Mouse (Mus musculus) cerebral cortex, adult 2 months (tissue): ENCODE data around the gene Thnsl2.

Experiments
- WGBS: fragments of 180-500 bp; shearing (Covaris S2); methylation state at CpG from one replicate; pipeline ENCODE4 v1.1.7; 2018; 5-methylcytosine and 5-hydroxymethylcytosine counted together

Gene Thnsl2

DNA sequence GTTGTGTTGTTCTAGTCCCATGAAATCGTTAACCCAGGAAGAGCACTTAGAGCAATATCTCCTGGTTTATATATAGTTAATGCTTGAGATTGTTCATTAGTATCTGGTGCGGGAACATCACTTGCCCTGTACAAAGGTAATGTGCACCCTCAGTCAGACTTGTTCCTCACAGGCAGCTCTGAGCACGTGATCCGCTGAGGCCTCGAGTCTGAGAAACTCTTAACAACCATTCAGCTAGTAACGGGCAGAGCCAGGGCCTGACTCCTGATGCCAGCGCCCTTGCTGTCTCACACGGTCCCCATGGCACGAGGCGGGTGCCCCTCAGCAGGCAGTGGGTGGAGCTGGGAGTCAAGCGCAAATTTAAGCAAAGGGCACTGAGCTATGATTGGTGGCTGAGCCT, 10.7 kb downstream of the Thnsl2 start:
- 90% methylated on average over 11 of the region's 11 CpGs for WGBS

DNA sequence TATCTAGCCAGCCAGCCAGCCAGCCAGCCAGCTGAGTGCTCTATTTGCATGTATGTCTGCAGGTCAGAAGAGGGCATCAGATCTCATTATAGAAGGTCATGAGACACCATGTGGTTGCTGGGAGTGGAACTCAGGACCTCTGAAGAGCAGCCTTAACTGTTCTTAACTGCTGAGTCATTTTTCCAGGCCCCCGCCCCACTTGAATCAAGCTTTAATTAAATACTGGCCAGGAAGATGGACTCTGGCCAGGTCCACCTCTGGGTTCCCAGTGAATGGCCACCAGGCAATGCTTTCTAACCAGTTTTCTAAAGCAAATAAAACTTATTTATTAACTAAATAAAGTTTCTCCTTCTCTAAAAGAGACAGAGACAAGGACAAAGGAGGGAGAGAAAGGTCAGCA, 14.0 kb downstream of the Thnsl2 start:
- 69% methylated on average over 1 of the region's 1 CpGs for WGBS

DNA sequence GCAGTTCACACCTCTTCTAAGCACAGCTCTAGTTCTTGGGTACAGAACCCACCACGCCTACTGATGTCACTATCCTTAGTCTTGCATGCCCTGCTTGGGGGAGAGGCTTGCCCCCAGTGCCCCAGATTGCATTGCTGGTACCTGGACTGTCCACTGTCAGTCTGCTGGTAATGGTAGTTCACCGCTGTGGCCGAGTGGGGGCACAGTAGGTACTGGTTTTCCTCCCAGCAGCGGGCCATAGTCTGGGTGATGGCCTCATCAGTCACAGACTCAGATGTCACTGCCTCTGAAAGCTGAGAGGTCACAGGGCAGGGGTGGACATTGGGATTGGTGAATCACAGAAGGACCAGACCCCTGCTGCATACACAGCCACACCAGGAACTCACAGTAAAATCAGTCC, 15.2 kb downstream of the Thnsl2 start:
- WGBS: 66% methylated on average over 4 of the region's 4 CpGs

DNA sequence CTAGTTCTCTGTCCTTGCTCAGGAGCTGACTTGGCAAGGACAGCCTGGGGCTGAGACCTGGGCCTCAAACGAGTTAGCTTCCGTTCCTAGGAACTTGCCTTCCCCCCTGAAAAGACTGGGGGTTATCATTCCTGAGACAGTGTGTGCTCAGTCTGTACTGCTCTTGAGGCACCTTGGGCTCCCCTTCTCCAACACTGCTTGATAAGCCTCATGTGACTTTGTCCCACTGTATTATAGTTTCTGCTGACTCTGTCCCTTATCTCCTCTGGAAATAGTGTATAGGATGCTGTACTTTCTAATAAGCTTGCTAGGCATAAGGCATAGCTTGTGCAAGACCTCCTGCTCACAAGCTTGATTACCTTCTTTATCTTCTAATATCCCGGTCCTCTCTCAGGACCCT, 17.9 kb downstream of the Thnsl2 start:
- 64% methylated on average over 3 of the region's 3 CpGs for WGBS

DNA sequence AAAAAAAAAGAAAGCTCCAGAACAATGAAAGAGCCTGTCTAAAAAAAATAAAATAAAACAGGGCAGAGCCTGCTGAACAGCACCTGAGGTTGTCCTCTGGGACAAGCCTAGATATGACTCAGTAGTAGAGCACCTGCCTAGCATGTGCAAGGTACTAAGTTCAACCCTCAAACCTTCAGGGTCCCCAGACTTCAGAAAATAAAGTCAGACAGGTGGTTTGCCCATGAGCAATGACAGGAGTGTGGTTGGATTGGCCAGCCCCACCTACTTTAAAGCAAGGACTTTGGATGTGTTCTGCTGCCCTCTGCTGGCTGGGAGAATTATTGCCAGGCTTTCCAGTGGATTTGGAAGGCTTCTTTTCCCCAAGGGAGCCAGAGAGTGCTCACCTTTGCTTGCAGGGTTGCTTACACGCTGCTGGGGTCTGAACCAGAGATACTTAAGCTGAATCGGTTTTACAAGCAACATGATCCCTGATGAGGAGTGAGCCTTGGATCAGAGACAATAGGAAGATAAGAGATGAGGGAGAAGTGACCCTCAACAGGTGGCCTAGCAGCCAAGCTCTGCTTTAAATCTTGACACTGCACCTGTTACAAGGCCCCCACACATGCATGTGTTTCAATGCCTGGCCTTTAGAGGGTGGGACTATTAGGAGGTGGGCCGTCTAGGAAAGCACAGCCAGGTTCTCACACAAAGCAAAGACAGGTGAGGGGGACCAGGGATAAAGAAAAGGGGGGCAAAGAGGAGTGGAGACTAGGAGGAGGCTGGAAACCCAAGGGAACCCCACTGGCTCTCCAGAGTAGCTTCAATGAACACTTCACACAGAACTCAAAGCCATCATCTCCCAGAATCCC, 19.0 kb downstream of the Thnsl2 start:
- WGBS: 6% methylated on average over 3 of the region's 3 CpGs

DNA sequence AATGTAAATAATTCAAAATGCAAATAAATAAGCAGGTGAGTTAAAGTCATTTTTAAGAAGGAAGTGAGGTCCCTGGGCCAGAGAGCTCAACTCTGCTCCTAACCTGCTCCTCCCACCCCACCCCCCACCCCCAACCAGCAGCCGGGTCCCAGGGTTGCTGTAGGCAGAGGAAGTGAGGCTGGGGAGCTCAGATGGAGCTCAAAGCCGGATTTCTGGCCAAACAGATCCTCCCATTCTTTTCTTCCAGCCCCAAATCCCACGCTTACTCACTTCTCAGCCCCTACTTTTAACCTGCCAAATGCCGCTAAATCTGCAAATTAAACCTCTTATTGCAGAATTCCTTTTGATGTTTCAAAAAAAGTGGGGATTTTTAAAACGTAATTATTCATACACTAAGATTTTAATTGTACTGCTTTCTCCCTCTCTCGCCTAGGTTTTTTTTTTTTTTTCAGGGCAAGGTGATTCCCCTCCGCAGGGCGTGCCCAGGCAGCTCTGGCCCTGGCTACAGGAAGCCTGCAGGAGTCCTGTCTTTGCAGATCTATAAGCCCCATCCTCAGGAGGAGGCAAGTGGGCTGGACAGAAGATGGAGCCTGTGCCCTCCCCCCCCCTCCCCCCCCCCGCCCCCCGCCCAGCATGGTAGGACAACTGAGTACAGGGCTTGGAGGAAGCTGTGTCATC, 24.5 kb downstream of the Thnsl2 start:
- 23% methylated on average over 8 of the region's 10 CpGs for WGBS

DNA sequence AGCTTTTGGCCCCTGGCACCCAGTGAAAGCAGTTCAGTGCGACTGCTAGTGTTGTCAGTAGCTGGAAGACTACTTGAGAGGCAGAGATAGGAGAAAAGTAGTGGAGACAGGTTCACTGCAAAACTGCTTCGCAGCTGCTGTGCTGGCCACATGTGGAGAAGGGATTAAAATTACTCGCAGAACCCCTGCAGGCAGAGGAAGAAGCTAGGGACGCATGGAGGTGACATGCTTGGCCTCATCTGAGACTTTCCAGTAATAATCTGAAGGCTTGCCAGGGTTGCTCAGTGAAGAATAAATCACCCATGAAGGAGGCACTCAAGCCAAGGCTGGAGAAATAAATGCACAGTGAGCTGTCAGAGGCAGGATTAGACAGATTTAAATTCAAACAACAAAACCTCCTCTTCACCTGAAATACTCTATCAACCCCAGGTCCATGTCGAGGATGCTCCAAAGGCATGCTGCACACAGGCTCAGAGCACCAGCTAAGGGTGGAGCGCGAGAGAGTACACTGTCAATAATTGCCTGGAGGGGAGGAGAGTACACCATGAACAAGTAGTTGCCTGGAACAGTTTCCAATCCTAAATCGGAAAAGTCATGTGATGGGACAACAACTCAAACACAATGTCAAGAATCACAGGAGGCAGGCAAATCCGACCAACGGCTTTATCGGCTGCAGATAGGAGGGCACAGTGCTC, 32.7 kb downstream of the Thnsl2 start:
- WGBS: 74% methylated on average over 11 of the region's 11 CpGs

DNA sequence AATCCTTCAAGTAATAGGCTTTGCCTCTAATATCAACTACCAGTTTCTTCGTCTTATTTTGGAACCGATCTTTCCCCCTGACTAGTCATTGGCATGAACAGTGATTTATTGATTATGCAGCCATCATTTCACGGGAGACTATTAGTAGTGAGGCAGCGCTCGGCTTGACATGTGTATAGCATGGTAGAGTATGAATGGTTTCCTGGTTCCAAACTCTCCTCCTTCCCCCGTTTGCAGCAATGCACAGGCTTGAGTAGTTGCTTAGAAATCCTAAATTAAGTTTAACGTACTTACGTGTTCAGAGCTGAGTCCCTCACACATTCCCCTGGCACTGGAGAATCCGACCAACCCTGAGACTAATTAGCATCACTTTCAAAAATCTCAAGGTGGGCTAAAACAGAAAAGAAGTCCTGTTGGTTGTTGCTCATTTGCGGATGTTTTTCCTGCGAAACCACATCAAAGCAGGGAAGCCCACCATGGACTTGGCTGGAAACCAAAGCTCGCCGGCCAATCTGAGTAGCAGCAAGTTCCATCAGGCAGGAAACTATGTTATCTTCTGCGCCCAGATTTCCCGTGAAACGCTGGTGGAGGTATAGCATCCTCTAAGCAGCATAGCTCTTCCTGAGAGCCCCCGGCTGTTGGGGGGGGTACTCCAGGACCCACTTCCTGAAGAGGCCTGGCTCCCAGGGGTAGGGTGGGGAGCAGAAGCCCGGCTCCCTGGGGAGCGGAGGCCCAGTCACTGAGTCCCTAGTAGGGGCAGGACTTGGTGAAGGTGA, 37.9 kb downstream of the Thnsl2 start:
- WGBS: 50% methylated on average over 19 of the region's 19 CpGs

DNA sequence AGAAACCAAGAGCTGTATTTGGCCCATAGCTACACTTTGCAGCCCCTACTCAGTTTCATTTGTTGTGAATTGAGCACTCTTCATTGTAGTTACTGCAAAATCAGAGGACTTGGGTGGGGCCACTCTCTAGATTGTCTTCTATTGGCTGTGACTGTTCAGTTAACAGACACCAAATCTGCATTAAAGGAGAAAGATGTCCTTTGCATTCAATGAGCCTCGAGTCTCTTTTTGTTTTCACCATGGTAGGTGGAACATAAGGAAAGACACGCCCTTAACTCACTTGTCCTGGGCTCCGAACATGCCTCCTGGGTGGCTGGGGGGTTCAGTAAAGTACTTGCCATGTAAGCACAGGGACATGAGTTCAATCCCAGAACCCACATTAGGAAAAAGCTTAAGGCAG, 48.1 kb downstream of the Thnsl2 start:
- WGBS: 91% methylated on average over 3 of the region's 3 CpGs

DNA sequence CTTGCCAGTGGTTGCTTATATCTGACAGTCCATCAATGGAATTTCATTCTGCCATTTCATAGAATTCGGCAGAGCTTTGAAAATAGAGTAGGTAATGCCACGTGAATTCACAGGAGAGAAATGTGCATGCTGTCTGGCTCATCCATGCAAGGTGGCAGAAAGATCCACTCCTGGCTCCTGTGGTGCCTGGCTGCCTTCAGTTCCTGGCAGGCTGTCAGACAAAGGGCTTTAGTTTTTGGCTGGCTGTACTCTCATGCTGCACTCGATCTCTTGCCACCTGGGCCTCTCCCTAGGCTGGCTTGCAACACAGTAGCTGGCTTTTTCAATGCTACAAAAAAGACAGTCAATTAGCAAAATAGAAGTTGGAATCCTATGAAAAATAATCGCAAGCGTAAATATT, 49.5 kb downstream of the Thnsl2 start:
- WGBS: 59% methylated on average over 5 of the region's 5 CpGs

DNA sequence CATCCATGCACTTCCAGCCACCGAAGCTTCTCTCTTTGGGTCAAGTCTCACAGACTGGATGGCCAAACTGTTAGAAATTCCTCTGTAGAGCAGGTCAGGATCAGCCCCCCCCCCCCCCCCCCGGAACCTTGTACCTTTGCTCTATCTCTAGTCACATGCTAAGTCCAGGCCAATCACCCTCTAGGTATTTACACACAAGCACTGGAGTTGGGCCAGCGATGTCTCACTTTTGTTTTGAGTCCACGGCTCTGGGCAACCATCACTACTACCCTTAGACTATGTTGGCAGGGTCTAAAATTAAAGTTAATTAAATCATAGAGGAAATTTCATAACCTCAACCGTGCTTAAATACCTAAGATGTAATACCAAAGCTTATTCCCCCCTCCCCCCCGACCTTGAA, 50.6 kb downstream of the Thnsl2 start:
- 88% methylated on average over 6 of the region's 6 CpGs for WGBS

DNA sequence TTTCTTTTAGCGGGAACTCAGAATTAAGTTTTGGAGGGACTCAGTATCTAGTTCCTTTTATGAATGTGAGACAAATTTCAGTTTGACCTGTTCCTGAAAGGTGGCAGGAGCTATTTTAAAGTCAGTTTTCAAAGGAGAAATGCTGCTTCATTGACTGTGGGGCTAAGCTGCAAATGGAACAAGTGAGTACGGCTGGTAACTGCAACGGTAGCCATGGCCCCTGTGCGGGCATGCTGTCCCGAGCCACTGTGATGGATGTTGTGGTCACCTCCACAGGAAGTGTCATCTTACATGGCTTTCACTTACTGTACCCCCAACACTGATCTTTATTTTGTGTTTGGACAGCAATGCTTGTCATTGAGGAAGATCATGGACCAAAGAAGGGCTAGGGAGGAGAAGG, 53.8 kb downstream of the Thnsl2 start:
- 92% methylated on average over 5 of the region's 5 CpGs for WGBS

DNA sequence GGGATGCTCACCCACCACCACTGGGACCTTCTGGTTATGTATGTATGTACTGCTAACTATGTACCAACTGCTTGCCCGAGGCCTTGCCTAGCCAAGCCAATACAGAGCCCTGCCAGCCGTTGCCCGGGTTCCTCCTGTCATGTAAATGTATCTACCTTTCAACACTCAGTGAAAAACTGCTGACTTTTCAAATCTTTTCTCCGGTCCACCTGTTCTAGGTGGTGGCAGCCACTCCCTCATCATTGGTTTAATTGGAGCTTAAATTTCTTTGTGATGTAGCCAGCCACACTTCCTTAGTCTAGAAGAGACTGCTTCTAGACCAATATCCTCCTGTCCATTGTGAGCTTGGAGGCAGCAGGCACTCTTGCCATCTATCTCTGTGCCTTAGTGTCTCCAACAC, 54.5 kb downstream of the Thnsl2 start:
- WGBS: 89% methylated on average over 4 of the region's 4 CpGs

DNA sequence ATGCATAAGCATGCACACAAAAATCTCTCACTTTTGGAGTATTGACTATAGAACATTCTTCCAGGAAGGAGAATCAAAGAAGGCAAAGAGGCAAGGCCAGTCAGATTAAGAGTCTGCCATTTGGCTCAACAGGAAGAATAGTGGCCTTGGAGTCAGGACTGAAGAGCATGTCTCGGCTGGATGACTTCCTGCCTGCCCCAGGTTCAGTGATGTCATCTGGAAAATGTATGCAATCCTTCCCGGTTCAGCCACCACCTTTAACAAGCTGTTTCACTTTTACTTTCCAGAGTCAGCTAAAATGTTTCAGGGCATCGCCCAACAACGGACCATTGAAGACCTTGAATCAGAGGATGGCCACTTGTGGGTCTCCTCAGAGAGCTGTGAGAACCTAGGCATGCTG, 55.2 kb downstream of the Thnsl2 start:
- whole genome bisulfite sequencing: 77% methylated on average over 4 of the region's 4 CpGs

DNA sequence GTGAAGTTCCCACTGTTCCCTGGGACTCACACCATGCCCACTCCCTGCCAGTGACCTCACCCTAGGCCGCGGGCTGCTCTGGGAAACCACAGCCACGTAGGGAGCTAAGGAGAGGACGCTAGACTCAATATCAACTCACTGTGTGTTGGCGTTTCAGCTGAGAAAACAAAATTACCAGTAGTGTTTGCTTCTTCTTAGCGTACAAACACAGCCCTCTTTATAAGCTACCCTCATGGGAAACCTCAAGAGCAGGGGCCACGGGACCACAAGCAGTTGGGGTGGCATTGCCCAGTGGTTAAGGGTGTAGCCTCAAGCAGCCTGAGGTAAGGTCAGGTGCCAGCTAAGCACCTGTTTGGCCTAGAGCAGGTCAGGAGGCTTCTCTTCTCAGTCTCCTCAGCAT, 60.8 kb downstream of the Thnsl2 start:
- 89% methylated on average over 7 of the region's 7 CpGs for WGBS

DNA sequence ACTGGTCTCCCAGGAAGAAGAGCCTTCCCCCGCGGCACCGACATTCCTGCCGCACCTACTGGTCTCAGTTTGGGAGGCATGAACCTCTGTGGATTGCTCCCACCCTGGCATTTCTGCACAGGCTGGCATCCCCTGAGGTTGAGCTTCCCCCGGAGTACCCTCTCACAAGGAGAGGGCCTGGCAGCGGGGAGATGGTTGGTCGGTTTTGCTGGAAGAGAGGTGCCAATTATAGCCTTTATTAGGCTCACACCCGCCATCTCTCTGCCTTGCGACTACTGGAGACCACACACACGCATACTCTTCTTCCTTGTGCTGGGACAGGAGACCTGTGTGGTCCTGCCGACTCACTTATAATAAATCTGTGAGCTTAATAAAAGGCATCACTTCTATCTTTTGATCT, 62.2 kb downstream of the Thnsl2 start:
- 68% methylated on average over 11 of the region's 11 CpGs for WGBS

DNA sequence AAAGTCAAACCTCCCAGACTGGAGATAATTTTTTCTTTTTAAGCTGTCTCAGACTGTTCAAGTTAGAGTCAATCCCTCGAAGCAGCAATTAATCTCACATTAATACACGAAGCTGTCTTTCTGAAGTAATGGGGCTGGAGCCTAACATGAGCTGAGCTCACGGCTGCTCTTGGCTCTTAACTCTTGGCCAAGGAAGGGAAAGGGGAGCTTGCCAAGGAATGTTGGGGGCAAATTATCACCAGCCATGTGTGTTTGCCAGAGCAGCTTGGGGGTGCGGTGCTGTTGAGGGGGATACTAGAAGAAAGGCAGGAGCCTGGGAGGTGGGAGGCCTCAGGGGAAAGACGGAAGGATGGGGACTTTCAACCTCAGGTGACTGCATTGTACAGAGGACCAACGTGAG, 63.0 kb downstream of the Thnsl2 start:
- 55% methylated on average over 6 of the region's 6 CpGs for WGBS
